Mouse (Mus musculus) embryonic fibroblast, embryonic 13.5 days (primary cell): ENCODE measurements at regions not wholly inside any gene's neighbourhood (a gene's known extent, or its start where the extent isn't known, plus 50 kb on each side); places are given as distances from the start of the nearest gene placed in this dataset.

ENCODE experiments used
- H3K27ac ChIP-seq: 2 replicates; pipeline ENCODE4 v1.5.1; 2012; ENCODE audit warnings: low read length, control low read depth, inconsistent platforms; ENCODE audit not compliant: insufficient read depth
- H3K4me1 ChIP-seq: 2 replicates; pipeline ENCODE4 v1.6.1; 2011; ENCODE audit warnings: low read length; ENCODE audit not compliant: control insufficient read depth, insufficient read depth
- H3K4me3 ChIP-seq: 2 replicates; pipeline ENCODE4 v1.5.1; 2011; ENCODE audit warnings: mild to moderate bottlenecking, control low read depth, low read length; ENCODE audit not compliant: insufficient read depth
- CTCF ChIP-seq: IDR thresholded peaks from 2 replicates; pipeline ENCODE4 v1.5.1; 2011; ENCODE audit warnings: mild to moderate bottlenecking, control low read depth, low read length, moderate library complexity, borderline replicate concordance; ENCODE audit not compliant: insufficient read depth
- POLR2A ChIP-seq: IDR thresholded peaks from 2 replicates; pipeline ENCODE4 v1.6.1; 2011; ENCODE audit warnings: low read depth, mild to moderate bottlenecking, control low read depth, low read length, moderate library complexity

DNA sequence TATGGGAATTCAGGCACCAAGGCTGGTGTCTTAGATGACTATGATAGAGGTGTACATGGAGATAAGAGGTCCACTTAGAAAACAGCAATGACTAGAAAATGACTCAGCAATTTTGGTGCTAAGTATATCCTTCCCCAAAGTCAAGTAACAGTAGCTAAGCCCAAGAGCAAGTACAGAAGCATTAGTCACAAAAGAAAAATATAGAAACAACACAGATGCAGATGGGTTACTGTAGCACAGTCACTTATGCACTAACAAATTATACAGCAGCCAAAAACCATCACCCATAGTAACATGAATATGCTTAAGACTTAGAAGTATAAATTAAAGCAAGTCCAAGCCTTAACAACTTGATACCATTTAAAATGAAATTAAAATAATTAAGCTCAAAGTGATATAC is 378.5 kb upstream of the Meis2 start:
- H3K4me1 ChIP-seq, result no peaks in the 10 kb centered on the region
- TF ChIP-seq CTCF (no peak), POLR2A (no peak)

DNA sequence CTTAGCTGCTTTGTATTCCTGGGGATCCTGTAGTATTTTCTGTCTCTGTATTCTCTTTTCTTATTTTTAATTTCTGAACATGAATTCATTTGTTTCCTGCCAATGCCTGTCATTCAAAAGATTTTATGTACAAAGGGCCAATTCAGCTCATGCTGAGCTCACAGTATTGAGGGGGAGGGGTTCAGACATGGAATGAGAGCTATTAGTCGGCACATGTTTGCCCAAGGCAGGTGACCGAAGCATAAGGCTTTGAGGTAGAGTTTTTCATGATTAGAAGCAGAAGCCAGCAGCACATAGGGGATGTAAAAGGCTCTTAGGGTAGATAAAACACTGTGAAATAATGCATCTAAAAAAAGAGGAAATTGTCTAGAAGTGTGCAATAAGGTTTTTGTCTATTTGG is 374.6 kb upstream of the Meis2 start:
- TF ChIP-seq POLR2A, result no peak
- no peak for TF ChIP-seq CTCF
- H3K27ac ChIP-seq, result no peak overlapping the region
- H3K4me3 ChIP-seq, result no peak overlapping the region
- no peaks in the 10 kb centered on the region for H3K4me1 ChIP-seq

More for the DNA sequence above, 378.5 kb upstream of the Meis2 start:
- no peak overlapping the region for H3K27ac ChIP-seq
- no peak overlapping the region for H3K4me3 ChIP-seq

DNA sequence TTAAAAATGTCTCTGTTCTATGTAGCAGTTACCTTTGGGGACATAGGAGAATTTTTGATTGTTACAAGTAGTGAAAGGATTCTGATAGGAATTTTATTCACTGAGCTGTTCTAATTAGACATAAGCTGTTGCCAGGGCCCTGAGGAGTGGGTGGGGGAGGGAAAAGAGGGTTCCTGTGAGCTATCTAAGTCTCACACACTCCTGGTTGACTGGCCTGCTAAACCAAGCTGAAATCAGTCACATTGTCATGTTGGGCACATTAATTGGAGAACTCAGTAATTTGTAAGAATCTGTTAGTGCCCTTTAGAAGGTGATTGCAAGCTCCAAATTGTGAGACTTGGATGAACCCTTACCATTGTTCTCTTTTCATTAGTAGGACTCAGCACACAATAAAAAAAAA is 367.8 kb upstream of the Meis2 start:
- no peak for TF ChIP-seq CTCF
- TF ChIP-seq POLR2A, result no peak
- Histone ChIP-seq H3K27ac (no peak overlapping the region), H3K4me3 (no peak overlapping the region), H3K4me1 (no peaks in the 10 kb centered on the region)

DNA sequence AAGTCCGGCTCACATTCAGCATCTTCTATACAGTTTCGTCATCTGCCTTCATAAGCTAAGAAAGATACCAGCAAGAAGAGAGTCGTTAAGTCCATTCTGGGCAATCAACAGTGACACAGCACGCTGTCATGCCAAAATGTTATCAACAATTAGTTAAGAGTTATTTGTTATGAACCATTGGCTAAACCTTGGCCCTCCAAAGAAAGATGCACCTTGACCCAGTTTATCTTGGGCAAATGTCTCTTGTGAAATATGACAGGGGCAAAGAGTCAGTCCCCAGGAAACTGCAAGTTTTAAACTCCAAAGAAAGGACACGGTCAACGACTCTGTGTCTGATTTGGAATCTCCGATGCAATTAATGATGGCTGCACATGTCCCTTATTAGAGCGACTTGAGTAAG is 358.5 kb upstream of the Meis2 start:
- Histone ChIP-seq H3K27ac (no peak overlapping the region), H3K4me3 (no peak overlapping the region), H3K4me1 (no peaks in the 10 kb centered on the region)
- TF ChIP-seq CTCF (no peak), POLR2A (no peak)

DNA sequence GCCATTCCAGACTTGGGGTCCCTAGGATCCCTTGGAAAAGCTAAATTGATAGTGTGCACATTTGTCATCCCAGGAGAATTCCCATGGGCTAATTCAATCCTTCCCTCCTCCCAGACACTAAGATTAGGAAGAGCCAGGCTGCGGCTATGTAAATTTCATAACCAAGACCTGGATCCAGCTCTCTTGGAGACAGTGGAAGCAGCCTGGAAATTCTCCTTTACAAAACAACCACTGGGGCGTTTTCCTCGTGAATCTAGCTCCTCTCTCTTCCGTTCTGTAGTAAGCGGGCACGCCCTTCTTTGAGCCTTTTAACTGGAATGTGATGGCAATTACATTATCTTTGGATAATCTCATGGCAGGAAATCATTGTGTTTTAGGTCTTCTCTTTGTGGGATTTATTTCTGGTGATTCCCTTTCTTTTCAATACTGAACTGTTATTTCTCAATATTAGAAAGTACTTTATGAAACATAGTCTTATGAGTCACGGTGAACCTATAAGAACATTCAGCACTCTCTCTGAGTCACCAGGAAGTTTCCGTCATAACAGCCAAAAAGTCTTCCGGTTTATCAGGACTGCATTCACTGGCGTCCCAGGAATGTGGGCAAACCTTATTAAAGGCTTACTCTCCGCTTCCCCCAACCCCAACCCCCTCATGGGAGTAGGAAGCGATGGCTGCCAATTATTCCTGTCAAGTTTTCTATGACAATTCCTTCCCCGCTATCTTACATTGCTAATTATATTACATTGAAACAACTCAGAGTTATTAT is 352.0 kb upstream of the Meis2 start:
- TF ChIP-seq CTCF, result no peak
- TF ChIP-seq POLR2A, result no peak
- Histone ChIP-seq H3K4me3 (no peak overlapping the region), H3K4me1 (peaks cover 9% of the 10 kb centered on the region), H3K27ac (peak overlapping the region; percentile 55)

DNA sequence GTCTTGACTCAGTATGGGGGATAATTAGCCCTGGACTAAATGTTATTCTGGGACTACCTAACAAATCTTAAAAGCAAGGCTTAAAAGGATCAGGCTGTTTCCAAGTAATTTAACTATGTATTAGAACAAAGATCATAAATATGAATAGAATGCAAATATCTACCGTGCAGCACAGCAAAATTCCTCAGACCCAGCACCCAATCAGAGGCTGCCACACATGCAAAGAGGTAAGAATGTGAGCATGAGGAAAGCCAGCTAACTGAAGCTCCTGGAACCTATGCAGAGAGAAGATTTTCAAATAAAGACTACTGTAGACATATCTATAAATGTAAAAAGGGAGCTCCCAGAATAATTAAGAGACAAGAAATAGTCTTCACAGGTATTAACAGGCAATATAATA is 350.1 kb upstream of the Meis2 start:
- Histone ChIP-seq H3K27ac (no peak overlapping the region), H3K4me1 (peaks cover 9% of the 10 kb centered on the region), H3K4me3 (no peak overlapping the region)
- no peak for TF ChIP-seq POLR2A
- TF ChIP-seq CTCF, result no peak

DNA sequence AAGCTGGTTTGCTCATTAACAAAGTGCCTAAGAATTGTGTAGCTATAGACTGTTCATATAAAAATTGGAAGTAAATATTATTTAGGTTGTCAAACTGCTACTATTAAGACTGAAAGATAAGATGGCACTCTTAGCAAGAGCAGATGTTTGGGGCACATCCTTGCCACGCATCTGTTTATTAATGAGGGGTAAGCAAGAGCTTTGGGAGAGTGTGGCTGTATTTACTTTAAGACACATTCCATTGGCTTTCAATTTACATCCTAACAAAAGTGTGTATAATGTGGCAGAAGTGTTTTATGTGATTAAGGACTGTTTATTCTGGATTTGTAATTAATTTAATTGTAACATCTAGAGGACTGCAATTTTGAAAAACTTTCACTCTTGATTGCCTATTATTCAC is 336.5 kb upstream of the Meis2 start:
- TF ChIP-seq POLR2A, result no peak
- no peak for TF ChIP-seq CTCF
- Histone ChIP-seq H3K4me1 (no peaks in the 10 kb centered on the region), H3K4me3 (no peak overlapping the region), H3K27ac (no peak overlapping the region)

DNA sequence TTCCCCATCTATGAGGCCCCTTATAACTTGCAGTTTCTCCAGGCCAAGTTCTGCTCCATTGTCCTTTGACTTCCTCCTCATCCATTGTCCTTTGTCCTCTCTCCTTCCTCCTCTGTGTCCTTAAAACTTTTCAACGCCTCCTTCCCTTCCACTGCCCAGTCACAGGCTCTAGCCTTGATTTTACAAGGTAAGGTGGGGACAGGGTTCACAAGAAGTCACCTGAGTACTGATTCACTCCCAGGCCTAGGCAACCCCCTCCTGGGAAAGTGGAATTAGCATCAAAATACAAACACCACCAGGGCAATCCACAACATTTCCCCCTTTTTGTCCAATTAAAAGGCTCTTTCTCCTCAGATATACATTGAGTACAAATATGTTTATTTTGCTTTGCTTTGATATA is 334.3 kb upstream of the Meis2 start:
- no peaks in the 10 kb centered on the region for H3K4me1 ChIP-seq
- H3K27ac ChIP-seq, result no peak overlapping the region
- TF ChIP-seq CTCF (no peak), POLR2A (no peak)
- H3K4me3 ChIP-seq, result no peak overlapping the region

DNA sequence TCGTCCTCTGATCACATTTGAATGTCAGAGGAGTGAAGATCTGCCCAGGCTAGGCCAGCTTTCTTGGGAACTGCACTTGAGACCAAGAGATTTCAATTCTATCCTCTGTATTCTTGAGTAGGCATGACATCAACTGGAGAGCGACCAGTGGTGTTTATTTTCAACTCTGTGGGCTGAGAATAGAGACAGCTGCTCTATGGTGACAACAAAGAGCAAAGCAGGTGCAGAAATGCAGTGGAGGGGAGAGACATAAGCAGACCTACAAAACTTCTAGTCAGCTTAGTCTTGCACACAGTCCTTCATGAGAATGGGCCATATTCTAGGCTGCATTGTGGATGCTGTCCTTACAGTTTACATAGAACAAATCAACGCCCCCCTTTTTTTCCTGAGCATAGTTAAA is 303.2 kb upstream of the Meis2 start:
- TF ChIP-seq POLR2A (no peak), CTCF (no peak)
- no peak overlapping the region for H3K4me3 ChIP-seq
- no peaks in the 10 kb centered on the region for H3K4me1 ChIP-seq
- H3K27ac ChIP-seq, result no peak overlapping the region

DNA sequence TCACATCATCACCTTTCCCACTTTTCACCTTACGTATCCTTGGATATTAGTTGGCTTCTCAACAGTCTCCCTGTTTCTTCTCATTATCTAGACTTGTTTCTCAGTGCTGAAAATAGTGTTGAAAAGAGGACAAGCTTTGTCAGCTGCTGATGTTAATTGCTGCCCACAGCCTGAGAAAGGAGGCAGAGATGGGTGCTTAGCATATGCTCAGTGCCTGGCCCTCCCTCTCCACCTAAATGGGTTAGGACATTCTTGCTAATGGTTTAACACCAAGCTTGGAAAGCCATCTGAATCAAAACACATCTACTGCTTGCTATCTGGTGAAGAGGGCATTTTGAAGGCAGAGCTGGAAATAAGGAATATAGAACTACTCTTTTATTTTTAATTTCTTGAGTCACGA is 298.5 kb upstream of the Meis2 start:
- H3K4me1 ChIP-seq, result no peaks in the 10 kb centered on the region
- TF ChIP-seq POLR2A (no peak), CTCF (no peak)
- H3K4me3 ChIP-seq, result no peak overlapping the region
- no peak overlapping the region for H3K27ac ChIP-seq

DNA sequence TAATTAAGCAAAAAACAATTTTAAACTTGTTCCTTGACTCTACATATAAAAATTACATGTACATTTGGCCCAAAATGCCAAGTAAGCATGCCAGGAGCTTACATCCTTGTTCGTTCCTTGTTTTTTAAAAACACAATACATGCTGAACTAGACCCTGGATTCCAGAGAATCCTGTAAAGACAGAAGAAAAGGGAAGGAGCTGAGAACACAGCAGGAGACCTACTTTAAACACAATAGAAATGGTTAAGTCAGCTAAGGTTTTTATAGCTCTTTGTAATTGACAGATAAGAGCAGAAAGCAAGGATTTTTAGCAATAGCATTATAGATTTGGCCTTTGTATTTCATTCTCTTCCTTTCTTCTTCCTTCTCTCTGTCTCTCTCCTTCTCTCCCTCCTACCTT is 292.5 kb upstream of the Meis2 start:
- TF ChIP-seq CTCF (no peak), POLR2A (no peak)
- H3K27ac ChIP-seq, result no peak overlapping the region
- no peak overlapping the region for H3K4me3 ChIP-seq
- no peaks in the 10 kb centered on the region for H3K4me1 ChIP-seq
